Mouse (Mus musculus) frontal cortex, postnatal 36 days (tissue): ENCODE results near the gene Tmem132b.

Experiments
- DNase-seq, 2 experiments: peaks; one replicate each; pipeline ENCODE4 v3.0.0; 2022; ENCODE audit warnings: low spot score in 2 of 2

The Tmem132b gene

DNA sequence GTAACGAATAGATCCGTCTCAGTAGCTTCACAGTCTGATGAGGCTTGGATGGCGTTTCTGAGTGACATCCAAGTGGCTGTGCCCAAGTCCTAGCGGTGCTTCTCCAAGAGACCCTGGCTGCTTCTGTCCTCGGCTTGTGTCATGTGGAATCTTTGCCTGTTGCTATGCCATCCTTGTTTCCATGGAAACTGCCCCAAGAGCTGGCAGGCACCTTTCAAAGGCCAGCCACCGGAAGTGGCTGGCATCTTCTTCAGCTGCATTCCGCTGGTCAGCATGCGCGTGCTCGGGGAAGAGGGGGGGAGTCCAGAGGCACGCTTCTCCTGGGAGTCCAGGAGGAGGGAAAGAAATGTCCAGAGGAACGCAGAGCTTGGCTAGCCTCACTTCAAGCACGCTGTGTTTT is 144.0 kb downstream of the Tmem132b start:
- DNase-seq: peak; percentile 61 to 76

DNA sequence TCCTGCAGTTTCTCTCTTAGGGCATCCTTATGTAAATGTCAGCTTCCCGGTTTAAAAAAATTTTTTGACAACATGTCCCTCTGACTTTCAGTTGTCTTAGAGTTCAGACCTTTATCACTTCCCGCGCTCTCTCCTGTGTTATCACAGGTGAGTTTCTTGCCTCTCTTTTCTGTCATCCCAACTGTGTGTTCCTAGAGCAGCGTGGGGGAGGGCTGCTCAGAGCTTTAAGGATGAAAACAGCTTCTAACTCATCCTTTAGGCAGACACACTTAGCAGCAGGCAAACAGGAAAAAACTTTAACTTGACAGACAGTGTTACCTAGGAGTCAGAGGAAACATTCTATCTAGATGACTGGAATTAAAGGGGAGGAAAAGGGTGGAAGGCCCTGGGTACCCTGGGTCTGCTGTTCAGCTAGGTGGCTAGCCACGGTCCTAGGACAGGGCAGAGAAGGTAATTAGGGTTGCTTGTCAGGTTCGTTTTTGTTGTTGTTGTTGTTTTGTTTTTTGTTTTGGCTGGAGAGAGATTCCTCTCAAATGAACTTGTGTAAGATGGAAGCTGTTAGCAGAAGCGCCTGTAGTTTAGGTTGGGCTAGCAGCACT is 144.6 kb downstream of the Tmem132b start:
- DNase-seq: no peak

GRCm38 (mm10) chr5:125680889-125681288 is 149.3 kb downstream of the Tmem132b start:
- DNase-seq: no peak

GRCm38 (mm10) chr5:125683491-125683890 is 151.9 kb downstream of the Tmem132b start:
- DNase-seq: no peak

- no peak for DNase-seq
Observed at GRCm38 (mm10) chr5:125685681-125686331, 154.2 kb downstream of the Tmem132b start.

GRCm38 (mm10) chr5:125692538-125692937 is 161.0 kb downstream of the Tmem132b start:
- DNase-seq: no peak

DNA sequence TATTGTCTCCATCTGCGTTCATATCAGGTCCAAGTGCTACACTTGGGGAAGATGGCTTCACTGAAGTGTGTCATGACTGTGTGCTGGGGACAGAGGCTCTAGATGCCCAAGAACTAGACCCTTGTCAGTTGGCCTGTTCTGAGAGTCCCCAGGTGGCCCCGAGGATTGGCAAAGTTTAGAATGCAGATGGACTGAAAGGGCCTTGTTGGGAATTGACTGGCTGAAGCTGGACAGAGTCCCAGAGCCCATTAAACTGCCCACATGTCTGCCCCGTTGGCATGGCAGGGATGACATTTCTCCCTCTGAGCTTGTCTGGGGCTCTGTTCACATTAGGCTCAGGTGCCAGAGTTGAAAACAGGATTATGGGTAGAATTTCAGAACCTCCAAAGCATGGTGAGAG is 167.8 kb downstream of the Tmem132b start:
- no peak for DNase-seq

- DNase-seq: no peak
Observed at GRCm38 (mm10) chr5:125700234-125700633, 168.7 kb downstream of the Tmem132b start.

DNA sequence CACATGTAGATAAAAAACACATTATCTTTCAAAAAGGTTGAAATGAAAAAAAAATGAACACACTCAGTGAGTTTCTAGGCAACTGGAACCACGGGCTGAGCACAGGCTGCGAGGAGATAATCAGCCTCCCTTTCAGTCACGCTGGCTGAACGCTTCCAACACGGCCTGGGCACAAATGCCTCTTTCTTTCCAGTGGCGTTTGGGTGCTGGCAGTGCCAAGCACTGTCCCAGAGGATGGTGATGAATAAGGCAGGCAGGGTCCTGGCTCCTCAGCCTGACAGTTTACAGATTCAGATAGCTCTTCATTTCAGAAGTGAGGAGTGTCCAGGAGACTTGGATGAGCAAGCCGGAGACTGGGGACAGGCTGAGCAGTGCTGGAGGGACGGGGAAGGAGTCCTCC is 173.8 kb downstream of the Tmem132b start:
- peak; percentile 56 to 66 for DNase-seq

DNA sequence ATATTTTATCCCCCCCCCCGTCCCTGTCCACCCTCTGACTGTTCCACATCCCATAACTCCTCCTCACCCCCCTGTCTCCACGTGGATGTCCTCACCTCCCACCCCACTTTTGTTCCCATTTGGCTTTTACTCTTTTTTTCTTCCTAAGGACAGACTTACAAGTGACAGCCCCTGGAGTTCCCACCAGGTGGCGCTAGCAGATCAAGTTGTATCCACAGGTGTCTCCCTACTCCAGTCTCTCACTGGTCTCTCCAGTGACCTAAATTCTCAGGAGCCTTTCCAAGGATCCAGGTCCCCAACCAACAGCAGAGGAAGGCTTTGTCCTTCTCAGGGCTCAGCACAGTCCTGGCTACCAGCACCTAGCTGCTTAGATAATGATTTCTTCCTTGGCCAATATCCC is 177.6 kb downstream of the Tmem132b start:
- peak; percentile 72 to 84 for DNase-seq

DNA sequence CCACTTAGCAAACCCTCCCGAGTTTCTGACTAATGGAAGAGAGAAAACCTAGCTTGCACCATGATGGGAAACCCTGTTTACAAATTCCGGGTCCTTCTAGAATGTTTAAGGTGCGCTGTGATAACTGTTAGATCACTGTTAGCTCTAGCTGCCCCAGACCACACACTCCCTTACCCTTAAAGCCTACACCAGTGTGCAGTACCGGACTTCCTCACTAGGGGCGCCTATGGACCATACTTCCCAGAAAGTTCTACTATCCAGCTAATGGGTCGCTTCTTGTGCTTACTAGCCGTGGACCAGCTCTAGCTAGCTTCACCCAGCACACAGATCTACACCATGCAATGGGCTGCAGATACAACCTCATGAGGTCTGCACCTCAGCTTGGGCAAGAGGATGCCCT is 195.2 kb downstream of the Tmem132b start:
- no peak for DNase-seq

DNA sequence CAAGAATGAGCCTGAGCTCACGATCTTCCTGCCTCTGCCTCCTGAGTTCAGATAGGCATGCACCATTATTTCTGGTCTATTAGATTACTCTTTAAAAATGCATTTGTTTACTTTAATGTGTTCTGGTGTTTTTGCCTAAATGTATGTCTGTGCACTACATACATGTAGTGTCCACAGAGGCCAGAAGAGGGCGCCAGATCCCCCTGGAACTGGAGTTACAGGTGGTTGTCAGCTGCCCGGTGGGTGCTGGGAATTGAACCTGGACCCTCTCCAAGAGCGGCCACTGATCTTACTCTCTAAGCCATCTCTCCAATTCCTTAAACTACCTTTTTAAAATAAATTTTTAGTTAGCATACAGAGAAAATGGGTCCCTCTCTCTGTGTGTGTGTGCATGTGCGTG is 195.9 kb downstream of the Tmem132b start:
- DNase-seq: no peak

DNA sequence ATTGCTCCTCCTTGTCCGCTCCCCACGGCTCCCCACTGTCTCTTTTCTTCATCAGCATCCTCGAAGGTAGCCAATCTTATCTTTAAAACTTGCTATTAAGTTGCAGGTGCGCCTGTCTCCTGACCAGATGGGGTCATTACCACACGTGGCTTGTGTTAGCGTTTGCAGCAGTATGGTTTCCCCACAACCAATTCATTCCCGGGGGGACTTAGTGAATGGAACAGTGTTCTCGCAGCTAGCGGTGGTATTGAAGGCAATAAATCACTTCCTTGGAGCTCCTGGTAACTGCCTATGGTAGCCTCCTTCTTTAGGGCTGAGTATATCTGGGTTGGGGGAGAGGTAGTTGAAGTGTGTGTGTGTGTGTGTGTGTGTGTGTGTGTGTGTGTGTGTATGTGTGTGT is 196.4 kb downstream of the Tmem132b start:
- DNase-seq: no peak

GRCm38 (mm10) chr5:125728521-125728920 is 196.9 kb downstream of the Tmem132b start:
- no peak for DNase-seq

- DNase-seq: no peak
Observed at GRCm38 (mm10) chr5:125733806-125734205, 202.2 kb downstream of the Tmem132b start.

DNA sequence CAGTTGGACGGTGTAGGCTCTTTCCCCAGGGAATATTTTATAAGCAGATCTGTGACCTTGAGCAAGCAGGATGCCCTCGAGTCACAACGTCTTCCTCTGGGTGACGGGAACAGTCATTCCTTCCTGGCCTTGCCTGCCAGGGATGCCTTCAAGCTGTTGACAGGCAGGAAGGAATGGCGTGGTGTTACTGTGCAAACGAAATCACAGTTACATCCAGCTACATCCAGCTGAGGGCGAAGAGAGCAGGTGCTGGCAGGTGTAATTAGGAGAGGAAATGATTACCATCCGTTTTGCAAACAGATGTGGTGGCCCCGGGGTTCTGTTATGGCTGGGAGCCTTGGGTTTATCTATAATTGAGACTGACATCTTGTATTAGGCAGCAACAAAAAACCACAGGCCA is 205.5 kb downstream of the Tmem132b start:
- DNase-seq: no peak

DNA sequence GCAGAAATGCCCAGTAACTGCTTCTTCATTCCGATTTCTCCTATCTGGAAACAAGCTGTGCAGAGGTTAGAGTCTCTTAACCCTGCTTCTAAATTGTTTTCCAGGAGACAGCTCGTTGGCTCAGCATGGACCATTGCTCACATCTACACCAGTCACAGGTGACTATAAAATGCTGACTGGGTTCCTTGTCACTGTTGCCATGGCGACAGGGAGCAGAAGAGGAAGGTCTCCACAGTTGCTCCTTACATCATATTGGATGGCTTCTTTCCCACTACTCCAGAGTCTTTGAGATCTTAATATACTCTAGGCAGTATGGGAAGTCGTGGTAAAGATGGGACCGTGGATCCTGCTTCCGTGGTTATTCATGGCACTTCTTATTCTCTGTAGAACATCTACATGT is 211.9 kb downstream of the Tmem132b start:
- DNase-seq: no peak

DNA sequence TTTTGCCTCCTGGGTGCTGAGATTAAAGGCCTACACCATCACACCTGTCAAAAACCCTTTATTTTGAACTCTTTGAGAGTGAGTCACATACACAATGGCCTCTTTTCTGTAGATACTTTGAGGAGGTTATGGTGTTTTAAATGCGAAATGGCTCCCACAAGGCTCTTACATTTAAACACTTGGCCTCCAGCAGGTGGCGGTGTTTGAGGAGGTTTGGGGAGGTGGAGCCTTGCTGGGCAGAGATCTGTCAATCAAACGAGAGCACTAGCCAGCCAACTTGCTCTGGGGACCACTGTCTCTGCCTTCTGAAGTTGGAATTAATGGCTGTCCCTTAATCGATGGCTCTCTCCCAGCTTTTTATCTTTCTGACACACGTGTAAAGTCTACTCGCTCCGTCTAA is 214.2 kb downstream of the Tmem132b start:
- DNase-seq: no peak

- no peak for DNase-seq
Observed at GRCm38 (mm10) chr5:125751481-125751880, 219.9 kb downstream of the Tmem132b start.

DNA sequence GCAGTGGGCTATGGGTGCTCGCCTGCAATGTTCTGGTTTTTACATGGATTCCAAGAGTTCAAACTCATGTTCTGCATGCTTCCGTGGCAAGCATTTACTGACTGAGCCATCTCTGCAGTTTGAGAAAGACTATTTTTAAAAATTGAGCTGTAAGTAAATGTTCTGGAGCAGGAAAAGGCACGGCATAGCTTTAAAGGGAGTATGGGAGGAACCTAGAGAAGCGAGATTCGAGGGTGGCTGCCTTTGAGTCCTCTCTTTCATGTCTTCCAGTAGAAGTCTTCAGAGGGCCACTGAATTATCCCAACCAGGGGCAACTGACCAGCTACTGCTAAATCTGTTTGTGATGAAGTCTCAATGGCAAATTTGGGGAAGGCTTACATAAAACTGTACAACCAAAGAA is 221.0 kb downstream of the Tmem132b start:
- no peak for DNase-seq

GRCm38 (mm10) chr5:125756987-125757530 is 225.5 kb downstream of the Tmem132b start:
- DNase-seq: no peak

DNA sequence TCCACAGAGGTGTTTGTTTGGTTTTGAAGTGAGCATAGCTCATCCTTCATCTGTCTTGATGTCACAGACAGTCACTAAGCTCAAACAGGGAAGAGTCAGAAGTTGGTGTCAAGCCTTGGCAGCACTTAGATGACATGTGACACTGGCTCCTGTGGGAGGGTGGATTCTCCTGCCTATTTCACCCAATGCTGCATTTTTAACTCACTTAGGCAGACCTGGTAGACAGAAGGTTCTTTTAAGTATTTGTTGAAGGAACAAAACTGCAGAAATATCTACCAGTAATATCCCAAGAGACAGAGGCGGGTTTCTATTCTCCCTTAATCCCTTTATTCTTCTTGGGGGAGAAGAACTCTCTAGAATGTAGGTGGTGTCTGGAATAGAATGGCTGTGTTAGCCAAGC is 226.9 kb downstream of the Tmem132b start:
- peak in 1 of 2 experiments; percentile 67 for DNase-seq

- peak in 1 of 2 experiments; percentile 49 for DNase-seq
Observed at GRCm38 (mm10) chr5:125766941-125767340, 235.4 kb downstream of the Tmem132b start.
